Mouse (Mus musculus): ENCODE data around the gene Kmt5a.

GRCm38 (mm10) chr5:124464905-124465304 is 25.2 kb downstream of the Kmt5a start:
- TF ChIP-seq CTCF (IDR thresholded peaks at IDR 0.05; ENCODE audit: insufficient read depth, low read length), result no peak
- TF ChIP-seq POLR2A (IDR thresholded peaks at IDR 0.05; ENCODE audit: borderline replicate concordance, extremely low read depth, low read depth, low read length), result no peak

All from lung, adult 2 months (tissue).